Mouse (Mus musculus) neural tube, embryonic 11.5 days (tissue): ENCODE results near the gene Aldh1l1. TPM values are rescaled to one million over a fixed set of nuclear protein-coding genes. Genes with fewer than 3 reads are reported as not detected.

ENCODE experiments used
- ATAC-seq: fragments of 200-750 bp; cut with Nextera tagmentation; 2 replicates; pipeline ENCODE4 v1.8.0; 2017; ENCODE audit warnings: moderate number of reproducible peaks, mild to moderate bottlenecking, moderate TSS enrichment, moderate library complexity; ENCODE audit not compliant: insufficient read depth, low FRiP score, low TSS enrichment
- DNase-seq: peaks from one replicate; pipeline ENCODE4 v3.0.0-alpha.2; 2015; ENCODE audit warnings: low spot score
- H3K27ac ChIP-seq: fragments of 300-500 bp; sonication (generic); 2 replicates; pipeline ENCODE4 v1.5.1; 2014; ENCODE audit warnings: low read depth, mild to moderate bottlenecking, low read length
- H3K27me3 ChIP-seq: fragments of 300-500 bp; sonication (generic); 2 replicates; pipeline ENCODE4 v1.6.1; 2014; ENCODE audit warnings: mild to moderate bottlenecking, low read length, mixed read lengths; ENCODE audit not compliant: control insufficient read depth, insufficient read depth
- H3K36me3 ChIP-seq: fragments of 300-500 bp; sonication (generic); 2 replicates; pipeline ENCODE4 v1.6.1; 2014; ENCODE audit warnings: mild to moderate bottlenecking, low read length, moderate library complexity, mixed read lengths; ENCODE audit not compliant: control insufficient read depth, insufficient read depth
- H3K4me1 ChIP-seq: fragments of 300-500 bp; sonication (generic); 2 replicates; pipeline ENCODE4 v1.6.1; 2014; ENCODE audit warnings: low read length, mixed read lengths; ENCODE audit not compliant: control insufficient read depth, insufficient read depth
- H3K4me2 ChIP-seq: fragments of 300-500 bp; sonication (generic); 2 replicates; pipeline ENCODE4 v1.6.1; 2014; ENCODE audit warnings: low read depth, mild to moderate bottlenecking, moderate library complexity
- H3K4me3 ChIP-seq: fragments of 300-500 bp; sonication (generic); 2 replicates; pipeline ENCODE4 v1.5.1; 2014; ENCODE audit warnings: low read depth, low read length
- H3K9ac ChIP-seq: fragments of 300-500 bp; sonication (generic); 2 replicates; pipeline ENCODE4 v1.6.1; 2014; ENCODE audit warnings: mild to moderate bottlenecking, low read length
- H3K9me3 ChIP-seq: fragments of 300-500 bp; sonication (generic); 2 replicates; pipeline ENCODE4 v1.6.1; 2016; ENCODE audit warnings: low read length; ENCODE audit not compliant: control insufficient read depth
- WGBS: fragments of 180-500 bp; shearing (Covaris S2); extraction: QIAGEN DNeasy Blood & Tissue Kit; methylation state at CpG from one replicate; pipeline ENCODE4 v1.1.7; 2014; 5-methylcytosine and 5-hydroxymethylcytosine counted together
- polyA plus RNA-seq: library from polyadenylated mRNA; unstranded; fragments of >200 nt; fragmentation: Nextera tagmentation; extraction: Ambion mirVana; gene quantifications from 2 replicates; pipeline ENCODE4 v1.2.1, GENCODE M21; 2014

Gene Aldh1l1
- polyA plus RNA-seq, 1 experiment from 2014 or later: 0.97 TPM

- H3K9me3 ChIP-seq: no peaks in the 10 kb centered on the region
- DNase-seq: no peak
- H3K4me3 ChIP-seq: no peak overlapping the region
- H3K4me2 ChIP-seq: no peak overlapping the region
- WGBS: 88% methylated on average over 10 of the region's 10 CpGs
- ATAC-seq: no peak
- no peak overlapping the region for H3K27ac ChIP-seq
- no peaks in the 10 kb centered on the region for H3K4me1 ChIP-seq
- no peak overlapping the region for H3K9ac ChIP-seq
- H3K36me3 ChIP-seq: no peaks in the 10 kb centered on the region
- H3K27me3 ChIP-seq: no peaks in the 10 kb centered on the region
Measured at GRCm38 (mm10) chr6:90491956-90492744, 5.9 kb downstream of the Aldh1l1 start.

GRCm38 (mm10) chr6:90494155-90494554 is 7.9 kb downstream of the Aldh1l1 start:
- no peak overlapping the region for H3K4me2 ChIP-seq
- H3K27ac ChIP-seq: no peak overlapping the region
- no peaks in the 10 kb centered on the region for H3K4me1 ChIP-seq
- no peaks in the 10 kb centered on the region for H3K27me3 ChIP-seq
- DNase-seq: no peak
- ATAC-seq: no peak
- H3K9ac ChIP-seq: no peak overlapping the region
- 86% methylated on average over 3 of the region's 3 CpGs for WGBS
- H3K4me3 ChIP-seq: no peak overlapping the region
- H3K36me3 ChIP-seq: no peaks in the 10 kb centered on the region
- H3K9me3 ChIP-seq: no peaks in the 10 kb centered on the region

- WGBS: 86% methylated on average over 3 of the region's 3 CpGs
- Histone ChIP-seq H3K9ac (no peak overlapping the region), H3K4me2 (no peak overlapping the region), H3K36me3 (no peaks in the 10 kb centered on the region), H3K4me3 (no peak overlapping the region), H3K9me3 (no peaks in the 10 kb centered on the region), H3K27me3 (no peaks in the 10 kb centered on the region), H3K4me1 (no peaks in the 10 kb centered on the region), H3K27ac (no peak overlapping the region)
- DNase-seq: no peak
- ATAC-seq: no peak
Measured at GRCm38 (mm10) chr6:90494566-90494965, 8.3 kb downstream of the Aldh1l1 start.

DNA sequence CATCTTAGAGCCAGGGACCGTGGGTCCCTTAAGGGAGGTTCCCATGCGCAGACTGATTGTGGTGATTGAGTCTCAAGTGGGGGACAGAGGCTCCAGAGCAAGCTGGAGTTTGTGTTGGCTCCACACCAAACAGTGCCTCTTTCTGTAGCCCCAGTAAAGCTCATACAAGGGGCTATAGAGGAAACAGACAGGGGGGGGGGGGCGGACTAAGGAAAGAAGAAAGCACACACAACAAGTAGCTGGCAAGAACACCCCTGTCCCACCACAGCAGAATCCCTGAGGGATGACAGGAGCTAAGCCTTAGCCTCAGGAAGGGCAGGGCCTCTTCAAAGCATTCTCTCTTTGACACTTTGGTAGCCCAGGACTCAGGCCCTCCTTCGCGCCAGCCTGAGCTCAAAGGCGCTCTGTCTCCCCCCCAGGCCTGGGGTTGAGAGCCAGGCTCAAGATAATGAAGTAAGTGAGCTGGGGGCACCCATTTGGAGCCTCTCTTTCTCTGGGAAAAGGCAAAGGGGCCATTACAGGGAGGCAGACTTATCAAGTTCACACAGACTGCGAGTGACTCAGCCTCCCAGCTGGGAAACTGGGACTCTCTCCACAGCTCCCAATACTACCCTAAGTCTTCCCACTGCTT is 9.2 kb downstream of the Aldh1l1 start:
- DNase-seq (no peak), ATAC-seq (no peak)
- Histone ChIP-seq H3K4me1 (no peaks in the 10 kb centered on the region), H3K36me3 (no peaks in the 10 kb centered on the region), H3K9me3 (no peaks in the 10 kb centered on the region), H3K4me3 (no peak overlapping the region), H3K27ac (no peak overlapping the region), H3K4me2 (no peak overlapping the region), H3K27me3 (no peaks in the 10 kb centered on the region), H3K9ac (no peak overlapping the region)
- 57% methylated on average over 6 of the region's 7 CpGs for WGBS

GRCm38 (mm10) chr6:90496217-90496616 is 10.0 kb downstream of the Aldh1l1 start:
- no peak overlapping the region for H3K4me2 ChIP-seq
- no peak overlapping the region for H3K27ac ChIP-seq
- no peaks in the 10 kb centered on the region for H3K27me3 ChIP-seq
- H3K4me3 ChIP-seq: no peak overlapping the region
- no peaks in the 10 kb centered on the region for H3K36me3 ChIP-seq
- H3K4me1 ChIP-seq: no peaks in the 10 kb centered on the region
- no peaks in the 10 kb centered on the region for H3K9me3 ChIP-seq
- WGBS: 76% methylated on average over 3 of the region's 3 CpGs
- DNase-seq: no peak
- no peak for ATAC-seq
- H3K9ac ChIP-seq: no peak overlapping the region

DNA sequence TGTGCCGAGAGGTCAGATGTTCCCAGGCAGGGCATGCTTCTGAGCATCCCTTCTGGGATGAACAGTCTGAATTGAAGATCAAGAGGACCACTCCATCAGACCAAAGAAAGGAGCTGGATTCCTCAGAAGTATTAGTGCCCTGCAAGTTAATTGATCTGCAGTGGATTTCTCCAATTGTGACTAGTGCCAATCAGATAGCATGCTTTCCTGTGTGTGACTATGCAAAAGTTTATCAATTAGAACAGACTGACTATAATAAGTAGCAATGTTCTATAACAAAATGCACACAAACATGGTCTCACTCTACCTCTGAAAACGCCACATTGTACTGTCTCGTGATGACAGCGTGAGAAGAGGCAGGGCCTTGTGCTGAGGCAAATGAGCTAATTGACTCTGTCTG is 13.3 kb downstream of the Aldh1l1 start:
- Histone ChIP-seq H3K27me3 (no peaks in the 10 kb centered on the region), H3K4me2 (no peak overlapping the region), H3K36me3 (no peaks in the 10 kb centered on the region), H3K27ac (no peak overlapping the region), H3K9ac (no peak overlapping the region), H3K4me1 (no peaks in the 10 kb centered on the region), H3K9me3 (no peaks in the 10 kb centered on the region), H3K4me3 (no peak overlapping the region)
- WGBS: 78% methylated on average over 4 of the region's 4 CpGs
- ATAC-seq (no peak), DNase-seq (no peak)

DNA sequence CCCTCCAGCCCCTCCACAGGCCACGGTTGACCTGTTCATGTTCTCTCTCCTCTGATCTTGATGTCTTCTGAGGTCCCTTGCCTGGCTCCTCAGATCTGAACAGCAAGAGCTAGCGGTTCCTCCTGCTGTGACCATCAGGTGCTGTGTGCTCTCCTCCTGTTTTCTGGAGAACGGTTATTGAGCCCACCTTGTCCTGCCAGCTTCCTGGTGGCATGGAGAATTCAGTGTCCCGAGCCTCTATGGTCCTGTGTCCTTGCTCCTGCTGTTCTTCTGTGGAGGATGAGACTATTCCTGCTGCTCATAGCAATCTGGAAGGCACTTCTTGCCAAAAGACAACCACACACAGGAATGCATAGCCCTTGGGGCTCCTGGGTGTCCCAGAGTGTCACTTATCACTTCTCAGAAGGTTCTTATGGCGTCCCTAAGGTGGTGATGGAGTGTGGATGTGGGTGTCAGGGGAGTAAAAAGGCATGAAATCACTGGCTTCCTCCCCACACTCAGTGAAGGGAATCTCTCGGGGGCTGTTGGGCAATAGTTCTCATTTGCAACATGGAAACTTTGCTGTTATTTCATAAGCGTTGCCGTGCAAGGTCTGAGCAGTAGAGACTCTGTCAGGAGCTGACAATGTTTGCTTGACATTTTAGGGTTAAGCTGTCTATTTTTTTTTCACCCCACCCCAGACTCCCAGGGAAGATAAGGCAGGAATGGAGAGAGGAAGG is 15.2 kb downstream of the Aldh1l1 start:
- no peak overlapping the region for H3K4me2 ChIP-seq
- H3K9me3 ChIP-seq: no peaks in the 10 kb centered on the region
- no peak overlapping the region for H3K9ac ChIP-seq
- H3K27me3 ChIP-seq: no peaks in the 10 kb centered on the region
- H3K4me3 ChIP-seq: no peak overlapping the region
- no peak overlapping the region for H3K27ac ChIP-seq
- no peaks in the 10 kb centered on the region for H3K4me1 ChIP-seq
- ATAC-seq (no peak), DNase-seq (no peak)
- WGBS: 82% methylated on average over 8 of the region's 8 CpGs
- no peaks in the 10 kb centered on the region for H3K36me3 ChIP-seq

DNA sequence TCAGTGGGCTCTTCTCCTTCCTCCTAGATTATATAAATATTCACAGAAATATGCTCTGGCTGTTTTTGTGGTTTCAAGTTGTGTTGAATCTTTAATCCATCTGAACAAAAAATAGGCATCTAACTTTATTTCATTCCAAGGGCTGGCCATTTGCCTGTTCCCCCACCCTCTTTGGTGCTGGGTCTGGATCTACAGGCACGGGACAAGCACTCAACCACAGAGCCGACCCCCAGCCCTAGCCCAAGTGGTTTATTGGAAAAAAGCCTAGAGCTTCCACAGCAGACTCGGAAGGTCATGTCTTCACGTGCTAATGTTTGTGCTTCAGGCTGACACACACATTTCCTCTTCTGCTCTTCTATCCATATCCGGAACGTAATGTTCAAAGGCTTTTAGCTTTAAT is 19.7 kb downstream of the Aldh1l1 start:
- H3K27ac ChIP-seq: no peak overlapping the region
- 82% methylated on average over 6 of the region's 6 CpGs for WGBS
- H3K4me1 ChIP-seq: no peaks in the 10 kb centered on the region
- H3K4me3 ChIP-seq: no peak overlapping the region
- H3K9me3 ChIP-seq: no peaks in the 10 kb centered on the region
- DNase-seq: no peak
- H3K9ac ChIP-seq: no peak overlapping the region
- H3K27me3 ChIP-seq: no peaks in the 10 kb centered on the region
- H3K4me2 ChIP-seq: no peak overlapping the region
- H3K36me3 ChIP-seq: no peaks in the 10 kb centered on the region
- no peak for ATAC-seq
